Mouse (Mus musculus) heart, embryonic 14.5 days (tissue): ENCODE results near the gene Zfp169. TPM values are rescaled to one million over a fixed set of nuclear protein-coding genes. Genes with fewer than 3 reads are reported as not detected.
"Not testable (repeated sequence)": the region's sequence is repeated elsewhere in the genome, so short reads cannot be mapped to it uniquely, and the experiment has no call there.

ENCODE experiments used
- ATAC-seq: fragments of 200-750 bp; cut with Nextera tagmentation; 2 replicates; pipeline ENCODE4 v1.8.0; 2017; ENCODE audit warnings: low read depth, moderate TSS enrichment; ENCODE audit not compliant: insufficient number of reproducible peaks, insufficient read depth, low FRiP score
- H3K27ac ChIP-seq, 2 experiments: fragments of 200-500 bp in 1 of 2; fragments of 300-500 bp in 1 of 2; sonication (generic) in 1 of 2; replicated peaks in 1 of 2; 2 replicates each; pipeline ENCODE4 v1.5.1; 2012 to 2014; ENCODE audit warnings: low read depth in 2 of 2, low read length in 2 of 2, control low read depth in 1 of 2, mild to moderate bottlenecking in 1 of 2, mixed read lengths in 1 of 2; ENCODE audit not compliant: control insufficient read depth in 1 of 2, insufficient read depth in 1 of 2
- H3K27me3 ChIP-seq: fragments of 300-500 bp; sonication (generic); 2 replicates; pipeline ENCODE4 v1.6.1; 2014; ENCODE audit warnings: mild to moderate bottlenecking, low read length, control low read depth; ENCODE audit not compliant: control insufficient read depth, insufficient read depth
- H3K36me3 ChIP-seq: fragments of 300-500 bp; sonication (generic); 2 replicates; pipeline ENCODE4 v1.6.1; 2014; ENCODE audit warnings: mild to moderate bottlenecking, control low read depth, low read length, mixed read lengths; ENCODE audit not compliant: control insufficient read depth, insufficient read depth
- H3K4me1 ChIP-seq, 2 experiments: fragments of 200-500 bp in 1 of 2; fragments of 300-500 bp in 1 of 2; sonication (generic) in 1 of 2; 2 replicates each; pipeline ENCODE4 v1.6.1; 2012 to 2014; ENCODE audit warnings: low read length in 2 of 2, control low read depth in 1 of 2, mixed read lengths in 1 of 2; ENCODE audit not compliant: control insufficient read depth in 2 of 2, insufficient read depth in 2 of 2
- H3K4me2 ChIP-seq: fragments of 300-500 bp; sonication (generic); 2 replicates; pipeline ENCODE4 v1.6.1; 2014; ENCODE audit warnings: mild to moderate bottlenecking, low read length
- H3K4me3 ChIP-seq, 2 experiments: fragments of 200-500 bp in 1 of 2; fragments of 300-500 bp in 1 of 2; sonication (generic) in 1 of 2; 2 replicates each; pipeline ENCODE4 v1.5.1; 2012 to 2014; ENCODE audit warnings: low read length in 2 of 2, mild to moderate bottlenecking in 2 of 2, control low read depth in 1 of 2, low read depth in 1 of 2, moderate library complexity in 1 of 2; ENCODE audit not compliant: control insufficient read depth in 1 of 2, insufficient read depth in 1 of 2
- H3K9ac ChIP-seq: fragments of 300-500 bp; sonication (generic); 2 replicates; pipeline ENCODE4 v1.6.1; 2014; ENCODE audit warnings: mild to moderate bottlenecking, low read length
- H3K9me3 ChIP-seq: fragments of 300-500 bp; sonication (generic); 2 replicates; pipeline ENCODE4 v1.6.1; 2016; ENCODE audit warnings: low read length, control low read depth; ENCODE audit not compliant: control insufficient read depth
- WGBS: fragments of 180-500 bp; shearing (Covaris S2); extraction: QIAGEN DNeasy Blood & Tissue Kit; methylation state at CpG from one replicate; pipeline ENCODE4 v1.1.7; 2014; 5-methylcytosine and 5-hydroxymethylcytosine counted together
- polyA plus RNA-seq: library from polyadenylated mRNA; unstranded; fragments of >200 nt; fragmentation: Nextera tagmentation; extraction: Ambion mirVana; gene quantifications from 2 replicates; pipeline ENCODE4 v1.2.1, GENCODE M21; 2014

Zfp169 gene
- polyA plus RNA-seq, 1 experiment from 2014 or later = 3.3 TPM

DNA sequence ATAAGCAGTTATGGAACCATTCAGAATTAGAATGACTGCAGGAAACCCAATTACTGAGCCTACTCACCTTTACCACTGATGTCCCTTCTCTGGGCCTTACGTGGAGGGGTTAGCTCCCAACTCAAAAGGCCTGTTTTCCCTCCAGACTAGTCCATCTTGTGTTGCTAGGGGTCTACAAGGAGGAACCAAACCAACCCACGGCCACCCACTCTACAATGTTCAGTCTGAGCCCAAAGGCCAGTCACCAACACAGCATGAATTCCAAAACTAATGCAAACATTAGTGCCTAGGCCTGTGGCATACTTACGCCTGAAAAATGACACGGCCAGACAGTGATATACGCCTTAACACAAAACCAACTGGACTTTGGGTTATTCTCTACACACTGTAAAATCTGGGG lies 20.2 kb upstream of the Zfp169 start:
- no peak overlapping the region for H3K9ac ChIP-seq
- H3K9me3 ChIP-seq = no peaks in the 10 kb centered on the region
- no peaks in the 10 kb centered on the region for H3K27me3 ChIP-seq
- ATAC-seq = no peak
- H3K27ac ChIP-seq = no peak overlapping the region
- H3K4me3 ChIP-seq = no peak overlapping the region
- peaks cover 56% of the 10 kb centered on the region for H3K36me3 ChIP-seq
- WGBS = 86% methylated on average over 5 of the region's 5 CpGs
- H3K4me2 ChIP-seq = no peak overlapping the region
- no peaks in the 10 kb centered on the region for H3K4me1 ChIP-seq

DNA sequence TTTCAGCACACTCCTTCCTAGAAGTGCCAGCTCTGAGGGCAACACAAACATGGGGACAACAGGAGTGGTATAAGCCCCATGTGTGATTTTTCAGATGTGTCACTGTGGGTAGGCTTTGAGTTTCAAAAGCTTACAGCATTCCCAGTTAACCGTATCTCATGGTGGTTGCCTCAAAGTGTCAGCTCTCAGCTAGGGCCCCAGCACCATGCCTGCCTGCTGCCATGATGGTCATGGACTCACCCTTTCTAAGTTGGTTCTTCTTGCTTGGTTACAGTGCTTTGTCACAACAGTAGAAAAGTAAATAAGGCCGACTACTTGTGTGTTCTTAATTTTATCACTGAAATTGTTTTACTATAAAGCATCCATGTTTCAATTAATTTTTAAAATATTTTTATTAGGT lies 18.2 kb upstream of the Zfp169 start:
- H3K9ac ChIP-seq = no peak overlapping the region
- no peak for ATAC-seq
- no peaks in the 10 kb centered on the region for H3K4me1 ChIP-seq
- no peak overlapping the region for H3K4me3 ChIP-seq
- no peaks in the 10 kb centered on the region for H3K27me3 ChIP-seq
- H3K9me3 ChIP-seq = no peaks in the 10 kb centered on the region
- WGBS = 66% methylated on average over 2 of the region's 2 CpGs
- H3K36me3 ChIP-seq = peaks cover 37% of the 10 kb centered on the region
- no peak overlapping the region for H3K4me2 ChIP-seq
- no peak overlapping the region for H3K27ac ChIP-seq

DNA sequence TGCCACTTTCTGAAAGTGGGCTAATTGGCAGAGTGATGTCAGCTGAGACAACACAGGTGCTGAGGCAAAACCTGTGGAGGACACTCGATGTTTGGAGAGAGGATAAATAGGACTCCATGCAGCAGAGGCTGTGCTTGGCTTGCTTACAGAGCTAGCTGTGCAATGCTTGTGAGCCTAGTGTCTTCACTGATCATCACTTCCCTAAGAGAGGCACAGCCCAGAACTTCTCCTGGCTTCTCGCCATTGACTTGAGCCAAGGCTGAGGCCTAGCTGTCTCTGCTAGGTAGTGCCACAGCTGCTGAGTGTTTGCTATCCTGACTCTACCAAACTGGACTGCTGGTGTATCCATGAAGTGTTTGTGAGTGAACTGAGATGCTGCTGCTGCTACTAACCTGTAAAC lies 17.4 kb upstream of the Zfp169 start:
- H3K4me2 ChIP-seq = no peak overlapping the region
- H3K9me3 ChIP-seq = no peaks in the 10 kb centered on the region
- WGBS = 60% methylated on average over 2 of the region's 2 CpGs
- ATAC-seq = no peak
- no peak overlapping the region for H3K4me3 ChIP-seq
- H3K36me3 ChIP-seq = peaks cover 30% of the 10 kb centered on the region
- no peaks in the 10 kb centered on the region for H3K27me3 ChIP-seq
- H3K9ac ChIP-seq = no peak overlapping the region
- H3K4me1 ChIP-seq = no peaks in the 10 kb centered on the region
- H3K27ac ChIP-seq = no peak overlapping the region

DNA sequence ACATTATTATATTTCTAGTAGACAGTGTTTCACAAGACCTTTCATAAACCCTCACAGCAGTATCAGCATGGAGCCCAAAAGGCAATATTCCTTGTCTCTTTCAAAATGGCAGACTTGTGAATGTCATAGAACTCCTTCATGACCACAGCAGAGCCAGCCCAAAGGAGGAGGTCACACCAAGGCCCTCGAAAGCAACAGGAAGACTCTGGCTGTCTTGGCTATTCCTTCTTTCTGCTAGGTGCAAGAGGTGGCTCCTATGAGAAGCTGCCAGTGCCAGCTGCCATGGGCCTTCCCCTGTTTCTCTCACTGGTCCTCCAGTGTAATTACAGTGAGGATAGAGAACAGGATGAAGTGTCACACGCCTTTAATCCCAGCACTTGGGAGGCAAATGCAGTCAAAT lies 15.8 kb upstream of the Zfp169 start:
- no peaks in the 10 kb centered on the region for H3K27me3 ChIP-seq
- WGBS = 34% methylated on average over 2 of the region's 2 CpGs
- no peak for ATAC-seq

DNA sequence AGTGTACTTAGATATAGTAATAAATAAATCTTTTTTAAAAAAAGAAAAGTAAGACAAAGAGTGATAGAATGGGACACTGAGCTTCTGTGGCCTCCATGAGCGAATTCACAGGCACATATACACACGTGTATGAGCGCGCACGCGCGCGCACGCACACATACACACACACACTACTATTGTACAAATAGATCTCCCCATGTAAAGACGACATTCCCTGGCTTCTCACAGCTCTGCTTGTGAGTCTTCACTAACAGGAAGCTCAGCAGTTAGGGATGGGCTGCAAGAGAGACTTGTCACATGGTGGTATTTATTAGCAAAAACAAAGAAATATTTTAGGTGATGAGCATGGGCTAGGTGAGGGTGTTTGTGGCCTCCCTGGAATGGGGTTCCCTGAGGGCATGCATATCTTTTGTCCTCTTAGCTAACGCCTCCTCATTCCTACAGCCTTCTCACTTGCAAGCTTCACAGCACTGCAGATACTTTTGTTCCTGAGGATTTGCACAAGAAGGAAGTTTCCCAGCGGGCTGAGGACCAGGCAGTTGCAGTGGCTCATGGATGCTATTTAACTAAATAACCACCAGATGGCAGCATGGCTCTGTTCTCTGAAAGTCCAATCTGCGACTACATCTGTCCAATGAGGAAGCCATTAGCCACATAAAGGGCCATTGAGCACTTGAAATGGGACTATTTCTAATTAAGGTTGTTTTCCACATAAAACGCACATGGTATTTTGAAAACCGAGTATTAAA lies 15.0 kb upstream of the Zfp169 start:
- Histone ChIP-seq H3K4me2 (no peak overlapping the region), H3K9ac (no peak overlapping the region), H3K36me3 (peaks cover 8% of the 10 kb centered on the region), H3K4me1 (no peaks in the 10 kb centered on the region), H3K27ac (no peak overlapping the region), H3K27me3 (no peaks in the 10 kb centered on the region), H3K4me3 (no peak overlapping the region), H3K9me3 (no peaks in the 10 kb centered on the region)
- 50% methylated on average over 15 of the region's 15 CpGs for WGBS
- ATAC-seq = peak; percentile 32; the same call in 1 of the 2 replicates

More for the DNA sequence above, 15.8 kb upstream of the Zfp169 start:
- Histone ChIP-seq H3K9ac (no peak overlapping the region), H3K9me3 (no peaks in the 10 kb centered on the region), H3K27ac (no peak overlapping the region), H3K4me3 (no peak overlapping the region), H3K4me1 (no peaks in the 10 kb centered on the region), H3K4me2 (no peak overlapping the region), H3K36me3 (peaks cover 14% of the 10 kb centered on the region)

DNA sequence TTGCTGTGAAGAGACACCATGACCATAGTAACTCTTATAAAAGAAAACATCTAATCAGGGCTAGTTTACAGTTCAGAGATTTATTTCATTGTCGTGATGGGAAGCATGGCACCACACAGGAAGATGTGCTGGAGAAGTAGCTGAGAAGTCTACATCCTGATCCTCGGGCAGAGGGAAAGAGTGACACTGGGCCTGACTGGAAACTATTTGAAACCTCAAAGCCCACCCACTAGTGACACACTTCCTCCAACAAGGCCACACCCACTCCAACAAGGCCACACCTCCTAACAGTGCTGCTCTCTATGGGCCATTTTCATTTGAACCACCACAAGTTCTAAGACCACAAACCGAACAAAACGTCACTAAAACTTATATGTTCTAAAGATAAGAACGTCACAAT lies 12.5 kb upstream of the Zfp169 start:
- Histone ChIP-seq H3K36me3 (no peaks in the 10 kb centered on the region), H3K9ac (no peak overlapping the region), H3K4me1 (no peaks in the 10 kb centered on the region), H3K4me3 (no peak overlapping the region), H3K9me3 (no peaks in the 10 kb centered on the region), H3K27me3 (no peaks in the 10 kb centered on the region), H3K4me2 (no peak overlapping the region), H3K27ac (no peak overlapping the region)
- no peak for ATAC-seq
- 67% methylated on average over 5 of the region's 5 CpGs for WGBS

DNA sequence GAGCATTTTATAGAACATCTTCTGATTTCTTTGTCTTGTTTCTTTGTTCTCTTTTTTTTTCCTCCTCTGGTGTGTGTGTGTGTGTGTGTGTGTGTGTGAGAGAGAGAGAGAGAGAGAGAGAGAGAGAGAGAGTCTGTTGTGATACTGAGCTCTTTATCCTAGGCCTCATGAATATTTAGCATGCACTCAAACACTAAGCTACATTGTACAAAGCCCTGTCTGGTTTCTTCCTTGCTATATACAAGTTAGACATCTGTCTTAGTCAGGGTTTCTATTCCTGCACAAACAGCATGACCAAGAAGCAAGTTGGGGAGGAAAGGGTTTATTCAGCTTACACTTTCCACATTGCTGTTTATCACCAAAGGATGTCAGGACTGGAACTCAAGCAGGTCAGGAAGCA lies 5.9 kb upstream of the Zfp169 start:
- not testable (repeated sequence) for H3K4me2 ChIP-seq, H3K9me3 ChIP-seq, ATAC-seq, H3K4me1 ChIP-seq, H3K27ac ChIP-seq, H3K9ac ChIP-seq, H3K4me3 ChIP-seq, H3K27me3 ChIP-seq, H3K36me3 ChIP-seq

DNA sequence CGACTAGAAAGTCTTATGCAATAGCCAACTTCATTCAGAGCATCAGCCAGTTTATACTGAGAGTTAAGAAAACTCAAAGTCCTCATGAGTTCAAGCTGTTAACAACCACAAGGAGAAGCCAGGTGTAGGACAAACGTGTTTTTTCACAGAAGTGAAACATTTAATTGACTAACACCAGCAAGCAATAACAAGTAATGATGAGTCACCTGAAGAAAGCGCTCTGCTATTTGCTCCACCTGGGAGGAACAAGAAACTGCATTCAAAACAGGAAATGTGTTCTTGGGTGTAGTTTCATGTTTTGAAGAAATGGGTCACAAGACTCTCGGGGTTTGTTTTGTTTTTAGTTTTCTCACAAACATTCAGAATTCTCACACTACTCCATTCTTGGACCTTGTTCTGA lies 2.6 kb upstream of the Zfp169 start:
- Histone ChIP-seq H3K36me3 (no peaks in the 10 kb centered on the region), H3K4me1 (peaks cover 5 to 8% of the 10 kb centered on the region in 2 experiments), H3K4me2 (no peak overlapping the region), H3K27me3 (no peaks in the 10 kb centered on the region), H3K4me3 (no peak overlapping the region), H3K9me3 (peaks cover 4% of the 10 kb centered on the region; the same call in 1 of the 2 replicates), H3K27ac (no peak overlapping the region), H3K9ac (no peak overlapping the region)
- ATAC-seq = no peak
- 80% methylated on average over 4 of the region's 4 CpGs for whole genome bisulfite sequencing
